Mouse (Mus musculus) embryonic facial prominence, embryonic 10.5 days (tissue): ENCODE data around the gene Hist1h2an. TPM values are rescaled to one million over a fixed set of nuclear protein-coding genes. Genes with fewer than 3 reads are reported as not detected.
"Not testable (repeated sequence)": the region's sequence is repeated elsewhere in the genome, so short reads cannot be mapped to it uniquely, and the experiment has no call there.

Source experiments
- DNase-seq: peaks from one replicate; pipeline ENCODE4 v3.0.0-alpha.2; 2017; ENCODE audit warnings: low spot score
- H3K27ac ChIP-seq: fragments of 300-500 bp; sonication (generic); replicated peaks from 2 replicates; pipeline ENCODE4 v1.5.1; 2016; ENCODE audit warnings: mild to moderate bottlenecking
- H3K27me3 ChIP-seq: fragments of 300-500 bp; sonication (generic); replicated peaks from 2 replicates; pipeline ENCODE4 v1.6.1; 2016; ENCODE audit warnings: low read depth, mild to moderate bottlenecking; ENCODE audit not compliant: poor library complexity, severe bottlenecking
- H3K36me3 ChIP-seq: fragments of 300-500 bp; sonication (generic); replicated peaks from 2 replicates; pipeline ENCODE4 v1.6.1; 2016; ENCODE audit warnings: mild to moderate bottlenecking, moderate library complexity
- H3K4me1 ChIP-seq: fragments of 300-500 bp; sonication (generic); 2 replicates; pipeline ENCODE4 v1.6.1; 2016
- H3K4me3 ChIP-seq: fragments of 300-500 bp; sonication (generic); 2 replicates; pipeline ENCODE4 v1.5.1; 2016; ENCODE audit warnings: mild to moderate bottlenecking, moderate library complexity
- H3K9me3 ChIP-seq: fragments of 300-500 bp; sonication (generic); 2 replicates; pipeline ENCODE4 v1.6.1; 2016; ENCODE audit warnings: mild to moderate bottlenecking
- WGBS: fragments of 180-500 bp; shearing (Covaris S2); methylation state at CpG from one replicate; pipeline ENCODE4 v1.1.7; 2016; 5-methylcytosine and 5-hydroxymethylcytosine counted together
- polyA plus RNA-seq: library from polyadenylated mRNA; unstranded; fragments of >200 nt; fragmentation: Nextera tagmentation; extraction: Ambion mirVana; gene quantifications from 2 replicates; pipeline ENCODE4 v1.2.1, GENCODE M21; 2016

Hist1h2an gene
- polyA plus RNA-seq, result 10.9 and 18.0 TPM in 2 replicates

- peaks cover 42% of the 10 kb centered on the region for H3K4me1 ChIP-seq
- H3K27ac ChIP-seq, result peak within 1 kb of the TSS; percentile 91
- H3K36me3 ChIP-seq, H3K9me3 ChIP-seq, H3K27me3 ChIP-seq: not testable (repeated sequence)
- H3K4me3 ChIP-seq, result peak within 1 kb of the TSS; percentile 56
- under 1% methylated on average over 47 of the region's 63 CpGs for WGBS
- DNase-seq, result peak; percentile 88
These were observed at the start of gene Hist1h2an, which contains the start of gene Hist1h2bp for GRCm38 (mm10) chr13:21786899-21787629. Gene Hist1h2an (minus strand): TSS chr13:21787218. Gene Hist1h2bp (plus strand): TSS chr13:21787461.

- H3K9me3 ChIP-seq, H3K27me3 ChIP-seq, H3K4me3 ChIP-seq, DNase-seq, H3K4me1 ChIP-seq, H3K36me3 ChIP-seq, H3K27ac ChIP-seq: not testable (repeated sequence)
- WGBS, result no CpG with 5 or more reads among the region's 24 CpGs
These were observed 46.4 kb upstream of the Hist1h2an start, which contains the start of the genes Hist1h2ap and Hist1h2br for GRCm38 (mm10) chr13:21833461-21833860. Gene Hist1h2ap (minus strand): TSS chr13:21833507. Gene Hist1h2br (plus strand): TSS chr13:21833743.

DNA sequence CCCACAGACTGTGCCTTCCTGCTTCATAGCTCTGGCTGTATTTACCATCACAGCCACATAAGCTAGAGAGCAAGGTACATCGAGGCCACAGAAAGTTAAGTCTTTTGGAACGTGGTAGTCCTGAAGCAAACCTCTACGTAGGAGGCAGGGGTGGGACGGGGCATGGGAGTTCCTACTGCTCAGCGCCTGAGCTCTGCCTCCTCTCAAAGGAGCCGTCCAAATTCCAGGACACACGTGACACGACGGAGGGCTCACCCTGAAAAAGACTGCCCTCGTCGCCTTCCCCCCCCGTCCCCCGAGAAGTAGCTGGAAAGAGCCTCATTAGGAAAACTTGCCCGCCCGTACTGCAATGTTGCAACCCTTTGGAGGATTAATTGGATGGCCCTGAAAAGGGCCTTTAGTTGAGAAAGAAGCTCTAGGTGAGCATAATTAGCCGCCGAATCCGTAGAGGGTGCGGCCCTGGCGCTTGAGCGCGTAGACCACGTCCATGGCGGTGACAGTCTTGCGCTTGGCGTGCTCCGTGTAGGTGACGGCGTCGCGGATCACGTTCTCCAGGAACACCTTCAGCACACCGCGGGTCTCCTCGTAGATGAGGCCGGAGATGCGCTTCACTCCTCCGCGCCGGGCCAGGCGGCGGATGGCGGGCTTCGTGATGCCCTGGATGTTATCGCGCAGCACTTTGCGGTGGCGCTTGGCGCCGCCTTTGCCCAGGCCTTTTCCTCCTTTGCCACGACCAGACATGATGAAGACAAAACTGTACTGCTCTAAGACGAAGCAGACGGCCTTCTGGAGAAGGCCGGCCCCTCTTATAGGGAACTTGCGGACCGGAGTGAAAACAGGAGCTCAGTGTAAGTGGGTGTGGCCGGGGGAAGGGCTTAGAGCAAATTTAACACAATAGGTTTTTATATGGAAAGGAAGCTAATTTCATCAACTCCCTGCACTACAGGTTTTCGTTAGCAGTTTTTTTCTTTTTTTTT lies 44.7 kb upstream of the Hist1h2an start, which contains the start of gene Hist1h4n:
TSS of gene Hist1h4n (minus strand) at position 779 of the 977 bp plus-strand sequence.
- H3K27ac ChIP-seq, result peak within 1 kb of the TSS; percentile 61
- H3K27me3 ChIP-seq, H3K9me3 ChIP-seq, H3K4me1 ChIP-seq, DNase-seq, H3K36me3 ChIP-seq: not testable (repeated sequence)
- H3K4me3 ChIP-seq, result peak within 1 kb of the TSS; percentile 44
- under 1% methylated on average over 27 of the region's 58 CpGs for WGBS

DNA sequence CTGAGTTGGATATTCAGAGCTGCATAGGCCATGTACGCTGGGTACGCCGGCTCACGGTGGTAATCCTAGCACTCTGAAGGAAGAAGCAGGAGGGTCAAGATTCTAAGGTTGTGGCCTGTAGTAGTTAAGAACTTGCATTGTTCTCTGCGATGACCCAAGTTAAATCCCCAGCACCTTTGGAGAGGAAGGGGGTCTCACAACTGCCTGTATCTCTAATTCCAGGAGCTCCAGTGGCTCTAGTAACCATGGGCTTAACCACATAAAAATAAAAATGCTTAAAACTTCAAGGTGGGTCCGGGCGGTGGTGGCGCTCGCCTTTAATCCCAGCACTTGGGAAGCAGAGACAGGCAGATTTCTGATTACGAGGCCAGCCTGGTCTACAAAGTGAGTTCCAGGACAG lies 43.3 kb upstream of the Hist1h2an start:
- Histone ChIP-seq H3K36me3 (no peaks in the 10 kb centered on the region; the same call in 1 of the 2 replicates), H3K27ac (peak overlapping the region; percentile 66), H3K4me3 (peak overlapping the region; percentile 31; the same call in 1 of the 2 replicates), H3K4me1 (0 out of 2 replicates have a peak, but pooled peaks cover 5% of the 10 kb centered on the region), H3K9me3 (no peaks in the 10 kb centered on the region), H3K27me3 (no peaks in the 10 kb centered on the region)
- DNase-seq, result no peak
- 85% methylated on average over 10 of the region's 10 CpGs for WGBS

GRCm38 (mm10) chr13:21828511-21828910 lies 41.5 kb upstream of the Hist1h2an start:
- H3K4me1 ChIP-seq, result 0 out of 2 replicates have a peak, but pooled peaks cover 5% of the 10 kb centered on the region
- no peak overlapping the region for H3K4me3 ChIP-seq
- H3K27me3 ChIP-seq, result no peaks in the 10 kb centered on the region
- no peaks in the 10 kb centered on the region; the same call in 1 of the 2 replicates for H3K36me3 ChIP-seq
- WGBS, result 84% methylated on average over 3 of the region's 3 CpGs
- H3K9me3 ChIP-seq, result no peaks in the 10 kb centered on the region
- H3K27ac ChIP-seq, result no peak overlapping the region; the same call in 1 of the 2 replicates
- no peak for DNase-seq

DNA sequence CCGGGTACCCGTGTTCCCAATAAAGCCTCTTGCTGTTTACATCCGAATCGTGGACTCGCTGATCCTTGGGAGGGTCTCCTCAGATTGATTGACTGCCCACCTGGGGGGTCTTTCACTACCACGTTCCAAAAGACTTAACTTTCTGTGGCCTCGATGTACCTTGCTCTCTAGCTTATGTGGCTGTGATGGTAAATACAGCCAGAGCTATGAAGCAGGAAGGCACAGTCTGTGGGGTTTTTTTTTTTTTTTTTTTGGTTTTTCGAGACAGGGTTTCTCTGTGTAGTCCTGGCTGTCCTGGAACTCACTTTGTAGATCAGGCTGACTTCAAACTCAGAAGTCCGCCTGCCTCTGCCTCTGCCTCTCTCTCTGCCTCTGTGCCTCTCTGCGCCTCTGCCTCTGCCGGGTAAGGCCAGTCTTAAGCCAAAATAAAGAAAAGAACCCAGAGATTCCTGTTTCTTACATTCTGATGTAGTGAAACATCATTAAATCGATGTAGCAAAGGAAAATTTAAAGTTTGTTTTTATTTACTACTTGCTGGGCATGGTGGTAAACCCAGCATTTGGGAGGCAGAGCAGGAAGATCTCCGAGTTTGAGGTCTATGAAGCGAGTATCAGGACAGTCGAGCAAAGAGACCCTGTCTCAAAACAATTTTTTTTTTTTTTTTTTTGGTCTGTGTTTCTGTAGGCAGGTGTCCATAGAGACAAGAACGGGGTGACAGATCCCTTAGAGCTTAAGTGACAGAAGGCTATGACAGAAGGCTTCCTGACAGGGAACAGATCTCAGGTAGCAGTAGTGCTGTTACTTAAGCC lies 33.3 kb upstream of the Hist1h2an start:
- DNase-seq, H3K36me3 ChIP-seq, H3K4me3 ChIP-seq, H3K27ac ChIP-seq, H3K4me1 ChIP-seq, H3K27me3 ChIP-seq, H3K9me3 ChIP-seq: not testable (repeated sequence)
- WGBS, result 81% methylated on average over 8 of the region's 16 CpGs

DNA sequence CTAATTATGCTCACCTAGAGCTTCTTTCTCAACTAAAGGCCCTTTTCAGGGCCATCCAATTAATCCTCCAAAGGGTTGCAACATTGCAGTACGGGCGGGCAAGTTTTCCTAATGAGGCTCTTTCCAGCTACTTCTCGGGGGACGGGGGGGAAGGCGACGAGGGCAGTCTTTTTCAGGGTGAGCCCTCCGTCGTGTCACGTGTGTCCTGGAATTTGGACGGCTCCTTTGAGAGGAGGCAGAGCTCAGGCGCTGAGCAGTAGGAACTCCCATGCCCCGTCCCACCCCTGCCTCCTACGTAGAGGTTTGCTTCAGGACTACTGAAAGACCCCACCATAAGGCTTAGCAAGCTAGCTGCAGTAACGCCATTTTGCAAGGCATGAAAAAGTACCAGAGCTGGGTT lies 25.1 kb upstream of the Hist1h2an start:
- not testable (repeated sequence) for H3K9me3 ChIP-seq, H3K4me1 ChIP-seq, H3K27me3 ChIP-seq, DNase-seq, H3K36me3 ChIP-seq
- 1% methylated on average over 14 of the region's 14 CpGs for WGBS
- Histone ChIP-seq H3K27ac (peak overlapping the region; percentile 69), H3K4me3 (peak overlapping the region; percentile 45)

GRCm38 (mm10) chr13:21811539-21811938 lies 24.5 kb upstream of the Hist1h2an start, which contains the start of gene Hist1h4m:
Gene Hist1h4m (plus strand): TSS chr13:21811746.
- not testable (repeated sequence) for DNase-seq, H3K27me3 ChIP-seq, H3K36me3 ChIP-seq, H3K4me1 ChIP-seq, H3K9me3 ChIP-seq
- no CpG with 5 or more reads among the region's 24 CpGs for WGBS
- Histone ChIP-seq H3K4me3 (peak within 1 kb of the TSS; percentile 45), H3K27ac (peak within 1 kb of the TSS; percentile 69)

- no CpG with 5 or more reads among the region's 8 CpGs for WGBS
- not testable (repeated sequence) for DNase-seq, H3K4me3 ChIP-seq, H3K9me3 ChIP-seq, H3K27me3 ChIP-seq, H3K27ac ChIP-seq, H3K36me3 ChIP-seq, H3K4me1 ChIP-seq
These were observed 24.1 kb upstream of the Hist1h2an start for GRCm38 (mm10) chr13:21811074-21811473.

DNA sequence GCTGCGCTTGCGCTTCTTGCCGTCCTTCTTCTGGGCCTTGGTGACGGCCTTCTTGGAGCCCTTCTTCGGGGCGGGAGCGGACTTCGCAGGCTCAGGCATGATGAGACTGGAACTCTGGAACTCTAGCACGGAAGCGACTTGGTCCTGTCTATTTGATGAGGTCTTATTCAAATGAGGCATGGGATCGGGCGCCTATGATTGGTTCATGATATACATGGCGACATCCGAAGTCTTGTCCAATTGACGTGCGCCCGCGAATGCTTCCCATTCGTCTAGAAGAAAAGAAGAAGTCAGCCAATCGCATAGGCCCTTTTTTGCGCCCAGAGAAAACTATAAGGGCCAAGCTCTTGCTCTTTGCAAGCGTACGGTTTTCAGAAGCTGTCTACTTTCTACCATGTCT lies 23.1 kb upstream of the Hist1h2an start, which contains the start of the genes Hist1h2bq and Hist1h2ao:
TSS of gene Hist1h2bq (minus strand) at position 125 of the 400 bp plus-strand sequence.
TSS of gene Hist1h2ao (plus strand) at position 393 of the 400 bp plus-strand sequence.
- not testable (repeated sequence) for H3K4me3 ChIP-seq, H3K9me3 ChIP-seq, DNase-seq, H3K27ac ChIP-seq, H3K27me3 ChIP-seq, H3K36me3 ChIP-seq, H3K4me1 ChIP-seq
- WGBS, result no CpG with 5 or more reads among the region's 23 CpGs

DNA sequence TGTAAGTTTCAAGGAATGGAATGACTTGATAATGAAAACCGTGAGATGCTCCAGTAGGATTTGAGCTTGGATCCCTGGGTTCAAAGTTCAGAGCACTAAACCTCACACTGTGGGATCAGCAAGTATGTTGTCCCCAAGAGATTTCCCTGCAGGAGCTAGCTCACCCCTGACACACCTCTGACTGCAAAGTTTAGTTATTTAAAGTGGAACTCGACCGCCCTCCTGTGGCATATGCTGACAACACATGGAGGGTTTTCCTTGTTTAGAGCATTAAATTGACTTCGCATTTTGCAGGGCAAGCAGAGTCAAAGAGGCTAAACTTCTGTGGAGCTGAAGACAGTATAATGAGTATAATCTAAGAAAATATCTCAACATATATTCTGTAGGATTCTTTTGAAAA lies 16.0 kb upstream of the Hist1h2an start:
- H3K27me3 ChIP-seq, H3K27ac ChIP-seq, H3K4me1 ChIP-seq, H3K4me3 ChIP-seq, H3K9me3 ChIP-seq, DNase-seq, H3K36me3 ChIP-seq: not testable (repeated sequence)
- no CpG with 5 or more reads among the region's 4 CpGs for WGBS
